ENCODE assay signal across 19 mouse cellular contexts in genomic region chr9:85675131-85675905, GRCm38 (mm10).
"Had no signal": no experiment of that assay in that cellular context is flagged by ENCODE, and none has a peak within 500 bp of the region (broad histone marks: within the 10 kb centered on the region; RNA-seq: fewer than 3 reads in every experiment).

No protein-coding gene starts in this region.

- H3K4me3 ChIP-seq: layer of hippocampus, adult 2 months; limb, embryonic 12.5 days; liver, embryonic 13.5 days; megakaryocyte, embryonic 14.5 days; midbrain, embryonic 12.5 days; neural tube, embryonic 15.5 days had no signal

- H3K4me1 ChIP-seq: liver, embryonic 13.5 days; megakaryocyte, embryonic 14.5 days had no signal

- H3K27me3 ChIP-seq: limb, embryonic 12.5 days; liver, embryonic 13.5 days; neural tube, embryonic 15.5 days had no signal

- ATAC-seq: intestine, postnatal 0 days; liver, postnatal 0 days; midbrain, embryonic 16.5 days had no signal

- DNase-seq: kidney, adult 9 months; kidney, postnatal 10 days; kidney, postnatal 4 days; liver; liver, embryonic 13.5 days; liver, postnatal 0 days; lung, postnatal 10 days; right cerebral cortex, postnatal 4 days; spleen, adult 18-20 months; thymus, adult 2 months; thymus, postnatal 25 days had no signal

- H3K27ac ChIP-seq: layer of hippocampus, adult 2 months; limb, embryonic 12.5 days; liver, embryonic 13.5 days; macrophage; midbrain, embryonic 12.5 days; neural tube, embryonic 15.5 days had no signal

- H3K9me3 ChIP-seq: limb, embryonic 12.5 days; liver, embryonic 13.5 days; megakaryocyte, embryonic 14.5 days; midbrain, embryonic 12.5 days; neural tube, embryonic 15.5 days had no signal

- H3K9ac ChIP-seq: limb, embryonic 12.5 days; liver, embryonic 13.5 days; liver, postnatal 0 days; midbrain, embryonic 12.5 days; neural tube, embryonic 15.5 days had no signal

- H3K4me2 ChIP-seq: limb, embryonic 12.5 days; liver, embryonic 13.5 days; midbrain, embryonic 12.5 days; neural tube, embryonic 15.5 days had no signal

- H3K36me3 ChIP-seq: limb, embryonic 12.5 days; liver, embryonic 13.5 days; midbrain, embryonic 12.5 days; neural tube, embryonic 15.5 days had no signal
